Mouse (Mus musculus): ENCODE measurements around the gene Taldo1. TPM values are rescaled to one million over a fixed set of nuclear protein-coding genes. Genes with fewer than 3 reads are reported as not detected.

Gene Taldo1
- 100 to 1,000 TPM; 122 to 125 TPM for total RNA-seq (2021)
- long read RNA-seq, transcript Taldo1-201 (8 exons, 1,229 nt): major isoform, 128 of 133 reads
- long read RNA-seq, partial matches to known transcripts: 2 of 133 reads
- long read RNA-seq, other reads (novel, unspliced or antisense): 3 of 133 reads

DNA sequence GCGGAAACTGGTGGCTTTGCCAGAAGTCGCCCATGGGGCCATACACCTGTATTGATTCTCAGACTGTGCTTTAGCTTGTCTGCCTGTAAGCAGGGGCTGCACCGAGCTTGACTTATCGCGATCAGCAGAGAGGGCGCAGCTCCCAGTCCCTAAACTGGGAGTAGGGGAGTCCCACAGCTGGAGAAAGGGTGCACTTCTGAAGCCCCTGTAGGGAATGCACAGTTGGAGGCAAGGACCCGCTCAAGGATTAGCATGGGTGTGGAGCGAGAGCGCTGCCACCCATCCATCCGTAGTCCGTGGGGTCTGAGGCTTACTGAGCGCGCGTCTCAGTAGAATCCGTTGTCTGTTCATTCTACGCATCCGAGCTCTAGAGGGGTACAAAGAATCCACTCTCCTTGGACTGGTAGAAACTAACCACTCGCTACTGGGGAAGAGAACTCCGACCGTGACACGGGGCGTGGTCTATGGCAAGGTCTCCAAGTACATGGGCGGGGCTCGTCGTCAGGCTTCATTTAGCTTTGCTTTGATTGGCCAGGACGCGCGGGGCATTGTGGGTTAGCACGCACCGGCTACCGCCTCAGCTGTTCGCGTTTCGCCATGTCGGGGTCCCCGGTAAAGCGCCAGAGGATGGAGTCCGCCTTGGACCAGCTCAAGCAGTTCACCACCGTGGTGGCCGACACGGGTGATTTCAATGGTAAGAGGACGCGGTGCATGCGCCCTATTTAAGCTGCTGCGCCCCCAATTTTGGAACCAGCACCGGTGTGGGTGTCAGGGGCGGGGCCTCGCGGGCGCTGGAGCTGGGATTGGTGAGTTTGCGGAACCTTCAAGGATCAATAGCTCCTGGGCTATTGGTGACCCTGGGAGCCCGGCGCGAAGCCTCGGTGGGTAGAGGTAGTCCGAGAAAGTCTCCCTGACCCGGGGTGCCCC, at the start of gene Taldo1:
Taldo1 (plus strand) TSS at position 575 of the 927 bp plus-strand sequence.
- peak; percentile 93 to 98 for DNase-seq (ENCODE audit: low spot score in 2 of 2)

DNA sequence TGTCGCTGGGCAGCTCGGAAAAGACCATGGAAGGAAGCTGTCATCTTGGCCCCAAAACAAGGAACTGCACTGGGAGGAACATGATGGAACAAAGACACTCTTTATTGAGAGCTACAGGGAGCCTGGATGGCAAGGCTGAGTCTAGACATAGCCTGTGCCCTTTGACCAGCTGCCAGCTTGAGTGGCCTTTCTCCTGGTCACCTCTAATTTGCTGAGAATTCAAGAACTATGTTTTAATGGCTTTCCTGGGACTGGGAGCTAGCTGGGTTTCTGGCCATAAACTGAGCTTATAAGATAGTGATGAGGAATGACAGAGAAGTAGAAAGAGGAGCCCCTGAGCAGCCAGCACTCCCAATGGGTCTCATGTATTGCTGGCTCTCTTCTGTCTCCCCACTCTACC, 48.8 kb upstream of the Taldo1 start:
- no peak for DNase-seq (ENCODE audit: low spot score in 2 of 2)

DNA sequence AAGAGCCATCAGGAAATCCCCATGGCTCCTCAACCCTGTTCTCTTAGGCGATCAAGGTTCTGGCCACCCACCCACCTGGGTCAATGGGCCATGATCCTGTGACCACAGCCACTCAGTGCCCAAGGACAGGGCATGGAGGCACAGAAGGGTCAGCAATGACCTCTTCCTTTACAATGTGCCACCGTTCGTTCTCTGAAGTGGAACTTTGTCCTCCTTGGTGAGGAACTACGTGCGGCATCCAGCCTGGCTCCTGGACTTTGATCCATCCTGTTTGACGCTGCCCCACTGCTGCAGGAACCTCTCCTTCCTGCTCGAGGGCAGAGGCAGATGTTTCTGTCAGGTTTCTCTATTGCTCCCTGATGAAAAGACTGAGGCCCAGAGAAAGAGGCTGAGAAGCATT, 48.3 kb upstream of the Taldo1 start:
- DNase-seq (ENCODE audit: low spot score in 2 of 2): no peak

DNA sequence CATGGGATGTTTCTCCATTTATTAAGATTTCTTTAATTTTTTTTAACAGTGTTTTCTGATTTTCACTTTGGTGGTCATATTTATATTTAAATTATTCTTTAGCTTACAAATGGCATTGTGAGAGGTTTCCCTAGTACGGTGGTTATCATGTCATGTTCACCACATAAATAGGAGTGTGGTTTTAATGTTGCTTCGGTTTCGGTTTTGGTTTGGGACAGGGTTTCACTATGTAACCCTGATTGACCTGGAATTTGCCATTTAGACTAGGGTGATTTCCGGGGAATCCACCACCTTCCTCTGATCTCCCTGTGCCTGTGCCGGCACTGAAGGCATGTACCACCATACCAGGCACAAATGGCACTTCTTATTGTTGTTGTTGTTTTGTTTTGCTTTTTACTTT, 47.2 kb upstream of the Taldo1 start:
- DNase-seq (ENCODE audit: low spot score in 2 of 2): no peak

DNA sequence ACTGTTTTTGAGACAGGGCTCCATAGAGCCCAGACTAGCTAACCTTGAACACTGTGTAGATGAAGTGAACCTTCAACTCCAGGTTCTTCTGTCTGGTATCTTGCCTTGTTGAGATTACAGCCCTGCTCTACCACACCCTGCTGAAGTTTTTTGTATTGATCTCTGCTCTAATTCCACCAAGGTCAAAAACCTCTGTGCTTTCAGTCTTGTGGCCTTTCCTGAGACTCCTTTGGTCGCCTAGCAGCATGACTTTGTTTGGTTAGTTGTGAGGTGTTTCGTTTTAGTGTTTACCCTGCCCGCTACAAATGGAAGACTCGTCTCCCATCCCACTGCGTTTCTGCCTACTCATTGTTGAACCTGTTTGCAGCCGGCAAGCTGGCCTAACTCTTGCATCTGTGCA, 40.9 kb upstream of the Taldo1 start:
- DNase-seq (ENCODE audit: low spot score in 2 of 2): no peak

DNA sequence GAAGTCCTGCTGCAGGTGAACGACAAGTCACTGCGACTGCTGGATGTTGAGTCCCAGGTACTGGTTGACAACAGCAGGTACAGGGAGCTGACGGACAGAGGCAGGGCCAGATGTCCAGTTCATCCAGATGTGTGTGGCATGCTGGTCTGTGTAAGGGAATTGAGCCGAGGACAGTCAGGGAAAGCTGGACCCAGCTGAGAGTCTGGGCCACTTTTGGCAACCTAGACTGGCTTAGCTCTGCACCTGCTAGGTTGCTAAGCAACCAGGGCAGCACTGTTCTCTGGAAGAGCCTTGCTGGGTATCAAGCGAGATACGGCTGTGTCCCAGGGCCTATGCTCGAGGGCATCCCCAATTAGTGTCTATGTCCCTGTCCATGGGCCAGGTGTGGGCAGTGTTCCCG, 36.9 kb upstream of the Taldo1 start:
- DNase-seq (ENCODE audit: low spot score in 2 of 2): no peak

DNA sequence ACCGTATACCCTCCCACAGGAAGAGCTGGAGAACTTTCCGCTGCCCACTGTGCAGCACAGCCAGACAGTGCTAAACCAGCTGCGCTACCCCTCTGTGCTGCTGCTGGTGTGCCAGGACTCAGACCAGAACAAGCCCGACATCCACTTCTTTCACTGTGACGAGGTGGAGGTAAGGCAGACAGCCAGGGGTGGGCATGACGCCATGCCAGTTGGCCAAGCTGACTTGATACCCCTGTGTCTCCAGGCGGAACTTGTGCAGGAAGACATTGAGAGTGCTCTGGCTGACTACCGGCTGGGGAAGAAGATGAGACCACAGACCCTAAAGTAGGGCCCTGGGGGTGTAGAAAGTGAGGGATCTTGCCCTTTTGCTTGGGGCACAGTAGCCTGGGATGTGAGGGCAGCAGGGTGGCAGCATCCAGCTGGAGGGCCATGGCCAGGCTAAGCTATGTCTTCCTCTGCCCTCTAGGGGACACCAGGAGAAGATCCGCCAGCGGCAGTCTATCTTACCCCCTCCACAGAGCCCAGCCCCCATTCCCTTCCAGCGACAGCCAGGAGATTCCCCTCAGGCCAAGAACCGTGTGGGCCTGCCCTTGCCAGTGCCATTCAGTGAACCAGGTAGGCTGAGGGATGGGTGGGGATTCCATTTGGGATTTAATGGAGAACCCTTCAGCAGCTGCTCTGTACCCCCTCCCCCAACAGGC, 36.2 kb upstream of the Taldo1 start:
- peak in 1 of 2 experiments; percentile 42 for DNase-seq (ENCODE audit: low spot score in 2 of 2)

DNA sequence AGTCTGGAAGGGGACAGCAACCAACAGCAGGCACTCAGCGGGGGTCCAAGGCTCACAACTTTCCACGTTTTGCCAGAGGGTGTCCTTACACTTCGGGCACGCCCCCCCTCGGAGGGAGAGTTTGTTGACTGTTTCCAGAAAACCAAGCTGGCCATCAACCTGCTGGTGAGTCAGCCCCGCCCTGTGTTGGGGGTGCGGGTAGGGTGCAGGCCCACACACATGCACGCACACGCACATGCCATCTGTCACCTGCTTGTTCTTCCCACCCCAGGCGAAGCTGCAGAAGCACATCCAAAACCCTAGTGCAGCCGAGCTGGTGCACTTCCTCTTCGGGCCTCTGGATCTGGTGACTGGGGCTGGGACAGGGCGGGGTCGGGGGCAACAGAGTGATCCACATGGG, 35.0 kb upstream of the Taldo1 start:
- DNase-seq (ENCODE audit: low spot score in 2 of 2): peak; percentile 41 to 65

DNA sequence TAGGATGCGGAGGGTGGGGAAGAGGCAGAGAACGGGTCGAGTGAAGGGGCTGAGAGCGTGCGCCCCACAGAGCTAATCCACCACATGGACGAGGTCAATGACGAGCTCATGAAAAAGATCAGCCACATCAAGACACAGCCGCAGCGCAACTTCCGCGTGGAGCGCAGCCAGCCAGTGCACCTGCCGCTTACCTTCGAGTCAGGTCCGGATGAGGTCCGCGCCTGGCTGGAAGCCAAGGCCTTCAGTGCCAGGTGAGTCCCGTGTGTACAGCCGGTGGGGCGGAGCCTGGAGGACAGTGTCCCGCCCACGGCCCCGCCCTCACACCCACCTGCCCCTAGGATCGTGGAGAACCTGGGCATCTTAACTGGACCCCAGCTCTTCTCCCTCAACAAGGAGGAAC, 30.5 kb upstream of the Taldo1 start:
- DNase-seq (ENCODE audit: low spot score in 2 of 2): no peak

DNA sequence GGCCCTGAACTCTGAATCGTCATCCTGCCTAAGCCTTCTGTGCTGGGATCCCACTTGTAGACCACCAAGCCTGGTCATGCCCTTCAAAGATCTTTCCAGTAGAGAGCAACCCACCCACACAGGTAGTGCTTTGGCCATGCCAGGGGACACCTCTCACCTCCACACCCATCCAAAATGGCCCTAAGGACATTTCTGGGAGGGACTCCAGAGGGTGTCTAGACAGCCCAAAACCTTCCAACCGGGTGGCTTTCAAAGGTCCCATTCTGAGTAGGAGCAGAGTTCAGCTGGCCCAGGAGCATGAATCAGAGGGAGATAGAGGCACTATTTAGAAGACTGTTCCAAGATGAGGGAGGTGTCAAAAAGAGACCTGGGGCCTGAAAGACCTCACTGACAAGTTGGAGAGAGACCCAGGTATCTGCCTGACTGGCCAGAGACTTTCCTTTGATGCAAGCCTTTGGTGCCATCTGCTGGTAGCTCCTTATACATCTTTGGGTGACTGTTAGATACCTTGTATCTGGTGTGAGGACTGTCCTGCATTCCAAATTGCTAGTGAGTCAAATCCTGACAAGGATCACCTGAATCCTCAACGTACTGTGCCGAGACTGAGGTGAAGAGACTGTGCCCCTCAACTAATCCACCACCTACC, 28.8 kb upstream of the Taldo1 start:
- peak; percentile 64 to 90 for DNase-seq (ENCODE audit: low spot score in 2 of 2)

DNA sequence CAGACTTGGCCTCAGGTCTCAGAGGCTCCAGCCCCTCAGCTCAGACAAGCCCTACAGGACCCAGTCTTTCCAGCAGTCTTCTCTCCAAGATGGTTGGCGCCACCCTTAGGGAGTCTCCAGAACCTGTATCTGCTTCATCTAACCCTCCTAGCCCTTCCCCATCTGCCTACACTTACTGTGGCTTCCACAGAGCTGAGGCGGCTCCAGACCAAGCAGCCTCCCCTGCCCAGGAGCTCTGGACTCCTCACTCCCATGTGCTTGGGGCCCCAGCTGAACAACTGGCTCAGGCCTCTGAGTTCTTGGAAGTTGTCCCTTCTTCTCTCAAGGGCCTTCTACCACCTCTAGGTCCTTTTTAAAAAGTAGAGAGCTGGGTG, 28.3 kb upstream of the Taldo1 start:
- DNase-seq (ENCODE audit: low spot score in 2 of 2): no peak

DNA sequence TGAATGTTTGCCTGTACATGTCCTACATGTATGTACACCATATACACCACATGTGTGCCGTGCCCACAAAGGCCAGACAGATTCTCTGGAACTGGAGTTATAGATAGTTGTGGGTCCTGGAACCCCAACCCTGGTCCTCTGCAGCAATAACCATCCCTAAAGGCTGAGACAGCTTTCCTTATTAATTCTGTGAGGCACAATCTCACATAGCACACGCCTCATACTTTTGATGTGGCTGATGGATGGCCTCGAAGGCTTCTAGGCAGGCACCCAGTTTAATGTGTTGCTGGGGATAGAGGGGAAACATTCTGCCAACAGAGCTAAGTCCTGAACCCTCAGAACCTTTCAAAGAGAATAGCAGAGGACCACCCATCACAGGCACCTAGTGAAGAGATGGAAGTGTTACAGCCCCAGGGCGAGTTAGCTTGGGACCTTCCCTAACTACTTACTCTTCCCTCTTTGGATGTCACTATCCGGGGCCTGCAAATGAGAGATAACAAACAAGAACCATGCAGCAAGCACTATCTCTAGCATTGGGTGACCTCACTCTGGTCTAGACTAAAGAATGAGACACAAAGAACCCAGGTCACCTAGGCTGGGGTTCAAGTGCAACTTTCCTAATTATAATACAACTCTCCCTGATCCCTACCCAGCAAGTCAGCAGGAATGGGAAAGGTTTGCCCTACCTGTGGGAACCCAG, 27.5 kb upstream of the Taldo1 start:
- DNase-seq (ENCODE audit: low spot score in 2 of 2): no peak

DNA sequence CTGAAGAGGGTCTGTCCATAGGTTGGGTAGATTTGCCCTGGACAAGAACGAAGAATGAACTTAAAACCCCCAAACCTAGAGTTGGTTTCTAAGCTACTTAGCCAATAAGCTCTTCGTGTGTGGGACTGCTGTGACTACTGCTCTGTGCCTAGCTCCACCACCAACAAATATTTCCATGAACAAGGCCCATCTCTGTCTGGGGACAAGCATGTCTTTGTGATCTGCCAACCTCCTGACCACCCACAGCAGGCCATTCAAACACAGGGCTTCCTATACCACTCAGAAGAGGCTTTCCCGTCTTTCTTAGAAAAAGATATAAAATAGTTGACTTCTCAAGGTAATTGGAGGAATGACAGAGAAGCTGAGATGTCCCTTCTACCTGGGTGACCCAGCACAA, 27.0 kb upstream of the Taldo1 start:
- DNase-seq (ENCODE audit: low spot score in 2 of 2): peak in 1 of 2 experiments; percentile 37

DNA sequence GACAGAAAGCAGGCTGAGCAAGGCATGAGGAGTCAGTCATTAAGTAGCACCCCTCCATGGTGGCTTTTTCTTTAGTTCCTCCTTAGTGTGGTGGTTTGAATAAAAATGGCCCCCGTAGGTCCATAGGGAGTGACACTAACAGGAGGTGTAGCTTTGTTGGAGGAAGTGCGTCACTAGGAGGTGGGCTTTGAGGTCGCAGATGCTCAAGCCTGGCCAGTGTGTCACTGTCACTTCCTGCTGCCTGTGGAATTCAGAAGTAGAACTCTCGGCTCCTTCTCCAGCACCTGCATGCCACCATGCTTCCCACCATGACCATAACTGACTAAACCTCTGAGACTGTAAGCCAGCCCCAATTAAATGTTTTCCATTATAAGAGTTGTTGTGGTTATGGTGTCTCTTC, 24.6 kb upstream of the Taldo1 start:
- DNase-seq (ENCODE audit: low spot score in 2 of 2): no peak

DNA sequence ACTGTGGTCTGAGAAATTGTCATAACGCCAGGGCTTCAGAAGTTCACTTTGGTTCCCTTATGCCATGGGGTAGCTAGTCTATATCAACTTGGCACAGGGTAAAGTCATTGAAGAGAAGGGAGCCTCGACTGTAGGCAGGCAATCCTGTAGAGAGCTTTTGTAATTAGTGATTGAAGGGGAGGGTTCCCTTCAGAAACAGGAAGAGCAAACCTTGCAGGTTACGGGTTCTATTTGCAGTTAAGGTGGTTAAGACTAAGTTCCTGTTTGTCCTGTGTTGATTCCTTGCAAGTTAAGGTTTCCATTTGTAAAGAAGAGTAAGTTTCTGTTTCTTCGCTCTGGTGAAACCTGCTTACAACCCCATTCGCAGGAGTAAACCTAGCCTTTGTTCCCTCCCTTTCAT, 22.1 kb upstream of the Taldo1 start:
- DNase-seq (ENCODE audit: low spot score in 2 of 2): no peak

DNA sequence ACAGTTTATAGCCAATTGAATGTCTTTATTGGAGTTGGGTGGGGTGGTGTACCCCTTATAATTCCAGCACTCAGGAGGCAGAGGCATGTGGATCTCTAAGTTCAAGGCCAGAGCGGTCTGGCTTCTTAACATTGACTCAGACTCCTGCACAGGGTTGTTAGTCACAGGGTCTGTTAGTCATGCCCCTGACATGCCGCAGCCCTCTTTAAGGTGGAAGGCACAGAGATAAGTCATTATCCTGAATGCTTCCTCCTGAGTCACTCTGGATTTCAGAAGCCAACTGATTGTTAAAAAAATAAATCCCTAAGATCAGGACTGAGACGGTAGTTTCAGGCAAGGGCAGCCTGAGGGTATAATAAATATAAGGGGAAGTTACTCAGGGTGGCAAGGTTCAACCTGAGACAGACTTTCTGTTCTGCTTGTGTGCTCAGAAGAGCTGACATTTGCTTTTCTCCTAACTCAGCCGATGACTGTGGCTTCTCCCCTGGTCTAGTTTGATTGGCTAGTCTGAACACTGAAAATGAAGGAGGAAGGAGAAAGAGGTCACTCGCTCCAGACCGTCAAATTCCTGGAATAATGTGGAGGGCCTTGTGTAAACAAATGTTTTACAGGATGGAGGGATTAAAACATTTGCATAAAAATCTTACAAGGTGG, 19.9 kb upstream of the Taldo1 start:
- DNase-seq (ENCODE audit: low spot score in 2 of 2): no peak

DNA sequence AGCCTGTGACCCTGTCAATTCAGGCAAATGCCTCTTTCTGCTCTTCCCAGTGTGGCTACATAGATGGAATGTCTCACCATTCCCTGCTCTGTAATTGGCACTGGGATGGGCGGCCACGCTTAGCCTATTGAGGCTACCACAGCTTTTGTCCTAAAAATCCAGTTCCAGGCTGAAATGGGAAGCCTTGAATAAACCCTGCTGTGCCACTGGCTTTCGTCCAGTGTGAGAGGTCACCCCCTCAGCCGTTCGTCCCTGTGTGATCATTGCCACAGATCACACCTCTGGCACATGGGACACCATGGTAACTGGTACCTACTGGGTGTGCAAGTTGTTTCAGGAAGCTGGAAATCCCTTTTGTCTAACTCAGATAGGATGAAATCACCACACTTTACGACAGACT, 18.4 kb upstream of the Taldo1 start:
- DNase-seq (ENCODE audit: low spot score in 2 of 2): no peak

DNA sequence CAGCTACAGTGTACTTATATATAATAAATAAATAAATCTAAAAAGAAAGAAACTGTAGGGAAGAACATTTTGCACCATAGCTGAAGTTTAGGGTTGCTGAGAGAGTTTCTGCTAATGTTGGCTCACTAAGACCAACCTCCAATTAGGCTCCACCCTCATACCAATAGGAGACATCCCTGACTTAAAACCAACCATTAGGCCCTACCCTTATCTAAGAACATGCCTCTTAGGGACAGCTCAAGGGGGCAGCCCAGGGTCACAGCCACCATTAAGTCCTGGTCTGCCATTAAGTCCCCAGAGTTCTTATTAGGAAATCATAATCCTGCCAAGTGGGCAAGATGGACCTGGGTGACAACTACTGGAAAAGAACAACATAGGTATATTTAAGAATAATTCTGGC, 17.6 kb upstream of the Taldo1 start:
- no peak for DNase-seq (ENCODE audit: low spot score in 2 of 2)

DNA sequence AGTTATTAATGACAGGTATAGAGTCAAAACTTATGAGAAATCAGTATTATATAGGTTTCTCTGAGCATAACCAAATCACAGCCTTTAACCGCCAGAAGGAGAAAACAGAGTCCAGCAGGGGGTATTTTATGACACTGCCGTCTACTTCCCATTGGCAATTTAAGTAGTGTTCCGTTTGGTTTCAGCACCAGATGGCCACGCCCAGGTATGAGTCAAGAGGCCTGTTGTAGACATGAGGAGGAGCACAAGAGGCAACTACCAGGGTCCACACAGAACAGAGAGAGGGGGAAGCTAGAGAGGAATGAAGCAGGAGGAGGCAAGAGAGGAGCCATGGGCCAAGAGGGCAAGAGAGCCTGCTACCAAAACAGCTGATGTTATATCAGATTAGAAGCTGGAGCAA, 12.4 kb upstream of the Taldo1 start:
- DNase-seq (ENCODE audit: low spot score in 2 of 2): no peak

DNA sequence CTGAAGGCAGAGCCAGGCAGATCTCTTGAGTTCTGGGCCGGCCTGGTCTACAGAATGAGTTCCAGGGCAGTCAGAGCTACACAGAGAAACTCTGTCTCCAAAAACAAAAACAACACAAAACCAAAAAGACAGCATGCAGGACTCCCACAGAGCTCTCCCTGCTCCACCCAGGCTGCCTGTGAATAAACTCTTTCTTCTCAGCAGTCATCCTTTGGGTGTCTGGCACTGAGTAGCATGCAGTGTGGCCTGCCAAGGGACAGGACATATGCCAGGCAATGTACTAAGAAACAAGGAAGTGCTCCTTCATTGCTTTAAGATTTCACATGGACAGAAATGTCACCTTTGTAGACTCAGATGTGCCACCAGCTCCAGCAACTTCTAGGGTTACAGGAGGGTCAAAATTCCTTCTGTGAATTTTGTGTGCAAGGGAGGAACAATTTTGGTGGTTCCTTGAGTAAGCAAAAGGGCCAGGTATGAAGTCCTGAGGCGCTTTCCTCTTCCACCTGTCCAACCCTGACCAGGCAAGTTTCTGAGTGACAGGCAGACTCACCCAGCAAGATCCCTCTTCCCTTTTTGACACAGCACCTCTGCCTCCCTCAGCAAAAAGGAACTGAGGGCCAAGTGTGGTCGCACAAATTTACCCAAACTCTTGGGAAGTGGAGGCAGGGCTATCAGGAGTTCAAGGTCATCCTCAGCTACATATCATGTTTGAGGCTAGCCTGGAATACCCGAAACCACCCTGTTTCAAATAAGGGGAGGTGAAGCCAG, 10.7 kb upstream of the Taldo1 start:
- peak in 1 of 2 experiments; percentile 53 for DNase-seq (ENCODE audit: low spot score in 2 of 2)
